Mouse (Mus musculus): ENCODE data around the gene Cttnbp2. TPM values are rescaled to one million over a fixed set of nuclear protein-coding genes. Genes with fewer than 3 reads are reported as not detected.

Cttnbp2 gene
- polyA plus RNA-seq, 1 experiment, result not detected

DNA sequence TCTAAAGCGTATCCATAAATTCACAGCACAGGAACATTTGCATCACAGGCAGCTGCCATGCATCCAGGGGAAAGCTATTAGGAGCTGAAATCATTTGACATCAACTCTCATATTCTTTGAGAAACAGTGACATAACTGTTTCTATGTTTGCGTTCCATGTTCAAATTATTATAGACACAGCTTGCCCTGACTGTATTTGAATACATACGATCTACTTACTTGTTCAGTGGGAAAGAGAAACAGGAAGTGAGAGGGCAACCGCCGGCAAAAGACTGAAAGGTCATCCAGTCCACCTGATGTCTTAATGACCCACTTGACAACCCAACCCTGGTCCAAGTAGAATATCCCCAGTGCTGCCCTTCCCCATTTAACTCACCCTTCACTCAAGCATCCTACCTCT, 30.6 kb downstream of the Cttnbp2 start:
- no peak overlapping the region for H3K4me3 ChIP-seq (ENCODE audit: insufficient read depth, low read depth, low read length)
- no peaks in the 10 kb centered on the region for H3K4me1 ChIP-seq (ENCODE audit: control insufficient read depth, insufficient read depth, insufficient read length, low read length)
- no peak overlapping the region for H3K27ac ChIP-seq (replicated peaks; ENCODE audit: low read depth, low read length)

DNA sequence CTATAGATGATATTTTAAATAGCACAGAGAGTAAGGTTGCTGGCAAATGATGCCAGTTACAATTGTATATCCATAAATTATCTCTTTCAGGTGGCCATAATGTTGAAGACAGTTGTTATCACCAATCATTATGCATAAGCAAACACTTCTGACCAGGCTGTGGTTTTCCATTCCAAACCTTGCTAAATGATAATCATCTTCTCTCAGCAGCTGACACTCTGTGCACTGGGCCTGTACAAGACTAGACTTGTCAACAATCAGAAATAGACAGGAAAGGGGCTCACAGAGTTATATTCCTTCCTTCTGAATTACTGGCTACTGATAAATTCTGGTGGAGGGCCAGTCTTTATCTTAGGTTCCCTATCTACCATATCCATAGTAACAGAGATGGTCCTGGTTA, 32.1 kb downstream of the Cttnbp2 start:
- Histone ChIP-seq H3K4me3 (ENCODE audit: insufficient read depth, low read depth, low read length) (no peak overlapping the region), H3K4me1 (ENCODE audit: control insufficient read depth, insufficient read depth, insufficient read length, low read length) (no peaks in the 10 kb centered on the region), H3K27ac (replicated peaks; ENCODE audit: low read depth, low read length) (no peak overlapping the region)

DNA sequence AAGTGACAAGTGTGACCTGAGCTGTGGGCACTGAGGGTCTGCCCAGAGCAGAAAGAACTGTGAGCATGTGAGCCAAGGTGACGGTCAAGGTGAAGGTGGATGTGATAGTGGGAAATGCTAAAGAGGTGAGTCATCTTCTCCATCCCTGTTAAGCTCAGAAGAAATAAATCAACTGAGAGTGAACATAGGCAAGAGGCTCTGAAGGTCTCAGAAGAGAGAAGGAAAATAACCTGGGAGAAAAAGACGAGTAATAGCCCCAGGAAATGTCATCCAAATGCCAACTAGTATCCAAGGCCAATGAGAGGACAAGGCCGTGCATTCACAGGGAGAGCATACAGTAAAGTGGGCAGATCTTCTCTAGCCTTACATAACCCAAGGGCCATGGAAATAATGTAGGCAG, 32.9 kb downstream of the Cttnbp2 start:
- Histone ChIP-seq H3K4me3 (ENCODE audit: insufficient read depth, low read depth, low read length) (no peak overlapping the region), H3K4me1 (ENCODE audit: control insufficient read depth, insufficient read depth, insufficient read length, low read length) (no peaks in the 10 kb centered on the region), H3K27ac (replicated peaks; ENCODE audit: low read depth, low read length) (no peak overlapping the region)

DNA sequence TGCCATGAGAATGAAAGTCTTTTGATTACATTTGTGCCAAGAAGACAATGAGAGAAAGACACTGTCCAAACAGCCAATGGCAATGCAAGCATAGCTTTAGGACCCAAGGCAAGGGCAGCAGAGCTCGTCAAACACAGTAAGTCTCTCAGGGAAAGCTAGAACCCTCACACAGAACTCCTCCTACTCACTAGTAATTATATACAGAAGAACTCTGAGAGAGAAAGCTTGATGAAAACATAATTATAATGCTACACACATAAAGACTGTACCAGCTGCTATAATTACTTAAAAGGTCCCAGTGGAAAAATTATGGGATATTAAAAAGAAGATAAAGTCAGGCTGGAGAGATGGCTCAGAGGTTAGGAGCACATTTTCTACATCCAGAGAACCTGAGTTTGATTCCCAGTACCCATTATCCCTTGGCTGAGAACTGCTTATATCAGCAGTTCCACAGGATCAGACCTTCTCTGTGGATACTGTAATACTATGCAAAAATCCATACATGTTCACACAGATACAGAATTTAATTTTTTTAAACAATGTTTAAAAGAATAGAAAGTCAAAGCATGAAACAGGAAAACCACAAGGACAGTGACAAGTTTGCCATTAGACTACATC, 37.2 kb downstream of the Cttnbp2 start:
- Histone ChIP-seq H3K4me1 (ENCODE audit: control insufficient read depth, insufficient read depth, insufficient read length, low read length) (no peaks in the 10 kb centered on the region), H3K27ac (replicated peaks; ENCODE audit: low read depth, low read length) (no peak overlapping the region), H3K4me3 (ENCODE audit: insufficient read depth, low read depth, low read length) (no peak overlapping the region)

DNA sequence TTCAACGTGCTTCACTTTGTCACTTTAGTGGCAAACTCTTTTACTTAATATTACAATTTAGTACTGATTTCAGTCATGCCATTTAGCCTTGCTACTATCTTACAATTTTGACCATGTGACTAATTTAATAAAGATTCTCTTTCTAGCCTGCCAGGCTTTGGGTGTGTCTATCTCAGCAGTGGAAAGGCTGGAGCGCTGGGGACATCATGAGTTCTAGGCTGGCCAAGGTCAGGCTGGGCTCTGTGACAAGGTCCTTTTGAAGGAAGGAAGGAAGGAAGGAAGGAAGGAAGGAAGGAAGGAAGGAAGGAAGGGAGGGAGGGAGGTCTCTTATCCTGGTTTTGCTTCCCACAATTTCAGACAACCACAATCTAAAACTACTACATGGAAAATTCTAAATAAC, 39.7 kb downstream of the Cttnbp2 start:
- H3K27ac ChIP-seq (replicated peaks; ENCODE audit: low read depth, low read length), result no peak overlapping the region

DNA sequence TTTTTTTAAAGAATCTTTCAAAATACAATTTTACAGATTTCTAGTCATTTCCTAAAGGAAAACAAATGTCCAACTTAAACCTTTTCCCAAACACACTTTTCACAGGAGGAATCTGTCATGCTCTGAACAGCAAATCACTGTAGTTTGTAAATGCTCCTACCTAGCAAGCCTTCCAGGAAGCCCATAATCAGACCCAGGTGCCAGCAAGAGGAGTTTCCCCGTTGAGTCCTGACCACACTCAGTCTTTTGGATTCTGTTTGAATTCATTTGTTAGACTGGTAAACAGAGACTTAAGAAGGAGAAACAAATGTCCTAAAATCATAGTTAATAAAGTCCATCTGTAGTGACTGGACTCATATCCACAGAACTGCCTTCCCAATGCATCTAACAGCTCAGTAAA, 40.1 kb downstream of the Cttnbp2 start:
- no peak overlapping the region for H3K4me3 ChIP-seq (ENCODE audit: insufficient read depth, low read depth, low read length)
- H3K4me1 ChIP-seq (ENCODE audit: control insufficient read depth, insufficient read depth, insufficient read length, low read length), result no peaks in the 10 kb centered on the region
- no peak overlapping the region for H3K27ac ChIP-seq (replicated peaks; ENCODE audit: low read depth, low read length)

More for the DNA sequence above, 39.7 kb downstream of the Cttnbp2 start:
- Histone ChIP-seq H3K4me3 (ENCODE audit: insufficient read depth, low read depth, low read length) (no peak overlapping the region), H3K4me1 (ENCODE audit: control insufficient read depth, insufficient read depth, insufficient read length, low read length) (no peaks in the 10 kb centered on the region)

DNA sequence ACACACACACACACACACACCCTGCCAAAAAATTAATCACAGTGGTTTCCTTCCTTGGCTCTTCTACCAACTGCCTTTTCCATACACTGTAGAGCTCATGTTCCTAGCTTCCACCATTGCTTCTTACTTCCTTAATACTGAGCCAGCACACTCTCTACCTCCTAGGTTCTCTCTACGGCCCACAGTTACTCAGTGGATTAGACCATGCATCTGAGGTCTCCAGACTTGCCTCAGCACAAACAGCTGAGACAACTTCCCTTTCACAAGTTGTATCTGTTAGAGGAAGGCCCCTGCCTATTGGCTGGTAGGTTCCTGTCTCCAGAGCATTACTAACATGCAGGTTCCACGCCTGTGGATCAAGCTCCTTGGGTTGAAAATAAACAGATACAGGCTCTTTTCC, 45.4 kb downstream of the Cttnbp2 start:
- Histone ChIP-seq H3K27ac (replicated peaks; ENCODE audit: low read depth, low read length) (no peak overlapping the region), H3K4me1 (ENCODE audit: control insufficient read depth, insufficient read depth, insufficient read length, low read length) (no peaks in the 10 kb centered on the region), H3K4me3 (ENCODE audit: insufficient read depth, low read depth, low read length) (no peak overlapping the region)

DNA sequence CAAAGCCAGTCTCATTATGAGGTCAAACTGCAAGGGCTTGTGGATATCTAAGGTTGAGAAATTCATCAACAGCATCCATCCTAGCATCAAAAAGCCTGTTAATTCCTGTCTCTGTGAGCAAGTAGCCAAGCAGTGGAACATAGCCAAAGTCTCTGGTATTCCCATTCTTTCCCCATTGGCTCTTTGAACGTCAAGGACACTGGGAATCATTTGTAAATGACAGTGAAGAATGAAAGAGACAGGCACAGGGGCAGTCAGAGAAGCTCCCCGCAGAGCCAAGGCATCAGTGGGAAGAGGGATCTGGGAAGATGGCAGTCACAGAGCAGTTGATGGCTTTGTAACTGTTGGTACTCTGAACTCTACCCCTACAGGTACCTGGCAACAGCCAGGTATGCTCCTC, 46.9 kb downstream of the Cttnbp2 start:
- no peaks in the 10 kb centered on the region for H3K4me1 ChIP-seq (ENCODE audit: control insufficient read depth, insufficient read depth, insufficient read length, low read length)
- H3K27ac ChIP-seq (replicated peaks; ENCODE audit: low read depth, low read length), result no peak overlapping the region
- H3K4me3 ChIP-seq (ENCODE audit: insufficient read depth, low read depth, low read length), result no peak overlapping the region

DNA sequence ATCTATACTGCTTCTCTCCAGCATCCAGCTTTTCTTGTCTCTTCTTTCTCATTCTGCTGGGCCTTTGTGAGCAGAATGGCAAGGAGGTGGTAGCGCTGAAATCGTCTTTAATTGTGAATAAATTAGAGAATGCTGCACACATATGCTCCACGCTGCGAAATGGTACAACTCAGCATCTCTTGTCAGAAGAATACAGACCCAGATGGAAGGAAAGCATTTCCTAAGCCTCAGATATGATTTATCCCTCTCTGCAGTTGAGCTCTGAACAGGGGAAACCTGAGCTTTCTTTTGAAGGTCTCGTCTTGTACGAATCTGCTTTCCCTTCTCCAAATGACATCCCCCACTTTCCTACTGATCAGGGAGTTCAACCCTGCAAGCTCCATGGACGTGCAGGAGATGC, 48.4 kb downstream of the Cttnbp2 start:
- Histone ChIP-seq H3K4me1 (ENCODE audit: control insufficient read depth, insufficient read depth, insufficient read length, low read length) (no peaks in the 10 kb centered on the region), H3K4me3 (ENCODE audit: insufficient read depth, low read depth, low read length) (no peak overlapping the region), H3K27ac (replicated peaks; ENCODE audit: low read depth, low read length) (no peak overlapping the region)

DNA sequence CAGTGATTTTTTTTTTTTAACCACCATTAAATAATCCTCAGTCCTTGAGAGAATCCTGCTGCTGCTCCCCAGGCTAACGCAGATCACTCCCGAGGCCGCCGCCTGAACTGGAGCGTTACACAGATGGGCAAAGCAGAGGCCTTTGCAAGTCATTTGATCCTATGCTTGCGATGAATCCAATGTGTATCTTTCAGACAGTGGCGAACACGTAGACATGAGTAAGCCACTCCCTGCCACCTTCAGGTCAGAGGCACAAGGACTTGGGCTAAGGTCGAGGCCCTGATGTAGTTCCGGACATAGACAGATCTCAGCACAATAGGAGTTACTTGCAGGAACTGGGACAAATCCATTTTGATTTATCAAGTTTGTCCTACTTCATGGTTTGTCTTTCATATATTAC, 49.0 kb downstream of the Cttnbp2 start:
- Histone ChIP-seq H3K27ac (replicated peaks; ENCODE audit: low read depth, low read length) (no peak overlapping the region), H3K4me3 (ENCODE audit: insufficient read depth, low read depth, low read length) (no peak overlapping the region), H3K4me1 (ENCODE audit: control insufficient read depth, insufficient read depth, insufficient read length, low read length) (no peaks in the 10 kb centered on the region)

DNA sequence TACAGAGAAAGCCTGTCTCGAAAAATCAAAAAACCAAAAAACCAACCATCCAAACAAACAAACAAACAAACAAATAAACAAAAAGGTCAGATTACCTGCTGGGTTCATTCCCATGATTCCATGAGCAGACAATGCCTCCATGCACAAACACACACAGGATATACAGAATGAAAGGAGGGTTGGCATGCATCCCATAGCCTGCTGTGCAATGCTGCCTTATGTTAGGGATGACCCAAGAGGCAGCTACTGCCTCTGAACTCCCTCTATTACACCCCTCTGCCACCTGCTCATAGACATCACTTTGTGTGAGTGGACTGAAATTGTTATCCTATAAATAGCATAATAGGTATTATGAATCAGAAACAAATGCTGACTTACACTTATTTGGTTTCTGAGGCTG, 55.0 kb downstream of the Cttnbp2 start:
- Histone ChIP-seq H3K27ac (replicated peaks; ENCODE audit: low read depth, low read length) (no peak overlapping the region), H3K4me3 (ENCODE audit: insufficient read depth, low read depth, low read length) (no peak overlapping the region), H3K4me1 (ENCODE audit: control insufficient read depth, insufficient read depth, insufficient read length, low read length) (no peaks in the 10 kb centered on the region)

DNA sequence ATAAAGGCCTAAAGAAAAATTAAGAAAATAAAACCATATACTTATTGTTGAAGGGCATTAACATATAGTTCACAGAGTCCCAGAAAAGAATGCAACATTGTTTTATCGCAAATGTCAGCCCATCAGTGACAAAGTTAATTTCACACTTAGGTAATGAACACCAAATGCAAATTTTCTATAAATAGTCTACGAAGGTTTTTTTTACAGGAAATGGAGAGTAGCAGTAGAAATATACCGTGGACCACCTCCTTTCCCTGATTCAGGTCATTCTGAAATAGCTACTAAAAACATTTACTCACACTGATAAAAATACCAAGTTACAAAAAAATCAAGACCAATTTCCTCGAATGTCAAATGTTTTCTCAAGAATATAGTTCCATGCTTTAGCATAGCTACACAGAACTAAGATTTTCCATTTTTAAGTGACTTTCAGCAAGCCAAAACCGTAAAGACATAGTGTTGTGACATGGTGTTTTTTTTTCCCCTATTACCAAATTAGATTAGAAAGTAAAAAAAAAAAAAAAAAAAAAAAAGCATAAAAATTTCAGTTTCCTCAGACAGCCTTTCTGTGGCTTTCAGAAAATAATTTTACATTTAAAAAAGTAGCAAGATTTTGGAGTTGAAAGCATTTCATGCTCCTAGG, 64.0 kb downstream of the Cttnbp2 start:
- no peak overlapping the region for H3K4me3 ChIP-seq (ENCODE audit: insufficient read depth, low read depth, low read length)
- H3K27ac ChIP-seq (replicated peaks; ENCODE audit: low read depth, low read length), result no peak overlapping the region
- no peaks in the 10 kb centered on the region for H3K4me1 ChIP-seq (ENCODE audit: control insufficient read depth, insufficient read depth, insufficient read length, low read length)

DNA sequence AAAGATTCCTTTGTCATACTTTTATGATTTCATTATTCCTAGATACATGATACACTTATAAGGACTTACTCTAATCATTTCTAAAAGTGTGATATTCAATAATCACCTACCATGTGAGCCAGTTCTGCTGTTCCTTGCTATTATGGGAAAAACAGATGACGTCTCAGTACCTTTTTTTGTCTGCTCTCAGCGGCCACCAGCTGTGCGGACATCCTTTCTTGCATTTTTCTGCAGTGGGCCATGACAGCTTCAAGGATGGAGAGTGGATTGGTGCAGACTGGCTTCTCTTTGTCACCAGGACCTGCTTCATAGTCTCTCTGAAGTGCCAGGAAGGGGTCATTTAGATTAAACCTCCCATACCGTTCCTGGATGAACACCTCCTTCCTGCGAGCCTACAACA, 66.6 kb downstream of the Cttnbp2 start:
- H3K4me3 ChIP-seq (ENCODE audit: insufficient read depth, low read depth, low read length), result no peak overlapping the region
- H3K4me1 ChIP-seq (ENCODE audit: control insufficient read depth, insufficient read depth, insufficient read length, low read length), result no peaks in the 10 kb centered on the region
- H3K27ac ChIP-seq (replicated peaks; ENCODE audit: low read depth, low read length), result no peak overlapping the region

DNA sequence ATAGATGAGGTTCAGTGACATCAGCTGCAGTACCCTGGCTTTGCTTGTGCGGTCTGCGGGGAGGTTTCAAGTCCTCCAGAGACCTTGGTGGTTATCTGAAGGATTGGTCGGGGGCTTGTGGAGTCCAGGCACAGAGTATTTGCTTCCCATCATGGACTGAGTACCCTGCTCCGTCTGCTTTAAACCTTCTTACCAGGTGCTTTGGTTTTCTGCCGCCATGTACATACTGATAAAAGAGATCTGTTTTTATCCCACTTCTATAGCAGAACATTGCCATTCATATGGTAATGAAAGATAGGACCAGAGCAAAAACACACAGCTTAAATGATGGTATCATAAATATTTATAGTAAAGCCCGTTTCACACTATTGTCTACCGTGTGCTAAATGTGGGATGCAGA, 67.7 kb downstream of the Cttnbp2 start:
- Histone ChIP-seq H3K27ac (replicated peaks; ENCODE audit: low read depth, low read length) (no peak overlapping the region), H3K4me1 (ENCODE audit: control insufficient read depth, insufficient read depth, insufficient read length, low read length) (no peaks in the 10 kb centered on the region), H3K4me3 (ENCODE audit: insufficient read depth, low read depth, low read length) (no peak overlapping the region)

DNA sequence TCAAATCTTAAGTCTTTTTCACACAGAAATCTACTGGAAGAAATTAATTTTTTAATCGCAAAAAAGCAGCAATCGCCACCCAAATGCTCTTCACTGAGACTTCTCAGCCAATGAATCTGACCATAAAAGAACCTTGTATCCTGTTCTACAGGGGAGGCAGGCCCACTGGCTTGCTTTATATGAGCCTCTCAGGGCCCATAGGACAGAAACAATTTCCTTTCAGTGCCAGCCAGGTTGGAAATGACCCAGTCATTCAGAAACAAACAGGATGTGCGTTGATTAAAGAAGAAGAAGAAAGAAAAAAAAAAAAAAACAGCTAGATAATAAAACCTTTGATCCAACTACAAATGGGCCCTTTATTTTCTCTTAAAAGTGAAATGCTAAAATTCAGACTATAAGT, 68.3 kb downstream of the Cttnbp2 start:
- Histone ChIP-seq H3K27ac (replicated peaks; ENCODE audit: low read depth, low read length) (no peak overlapping the region), H3K4me3 (ENCODE audit: insufficient read depth, low read depth, low read length) (no peak overlapping the region), H3K4me1 (ENCODE audit: control insufficient read depth, insufficient read depth, insufficient read length, low read length) (no peaks in the 10 kb centered on the region)

DNA sequence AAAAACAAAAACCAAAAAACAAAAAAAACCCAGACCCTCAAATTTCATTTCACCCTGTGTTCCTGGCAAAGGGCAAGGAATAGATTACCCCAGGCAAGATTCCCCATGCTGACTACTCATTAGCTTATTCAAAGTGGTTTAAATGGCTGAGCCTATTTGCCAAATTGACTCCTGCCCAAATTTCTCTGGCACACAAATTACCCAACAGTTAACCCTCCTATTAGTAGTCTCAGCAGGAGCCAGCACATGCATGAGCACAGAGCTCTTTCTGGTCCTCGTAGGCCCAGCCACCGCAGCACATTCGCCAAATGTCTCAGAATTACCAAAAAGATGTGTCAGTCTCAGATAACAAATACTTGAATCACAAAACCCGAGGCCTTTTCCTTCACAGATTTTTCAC, 68.9 kb downstream of the Cttnbp2 start:
- H3K27ac ChIP-seq (replicated peaks; ENCODE audit: low read depth, low read length), result no peak overlapping the region
- H3K4me3 ChIP-seq (ENCODE audit: insufficient read depth, low read depth, low read length), result no peak overlapping the region
- H3K4me1 ChIP-seq (ENCODE audit: control insufficient read depth, insufficient read depth, insufficient read length, low read length), result no peaks in the 10 kb centered on the region
